19 mouse cellular contexts compared by ENCODE assay signal in the genomic region with DNA sequence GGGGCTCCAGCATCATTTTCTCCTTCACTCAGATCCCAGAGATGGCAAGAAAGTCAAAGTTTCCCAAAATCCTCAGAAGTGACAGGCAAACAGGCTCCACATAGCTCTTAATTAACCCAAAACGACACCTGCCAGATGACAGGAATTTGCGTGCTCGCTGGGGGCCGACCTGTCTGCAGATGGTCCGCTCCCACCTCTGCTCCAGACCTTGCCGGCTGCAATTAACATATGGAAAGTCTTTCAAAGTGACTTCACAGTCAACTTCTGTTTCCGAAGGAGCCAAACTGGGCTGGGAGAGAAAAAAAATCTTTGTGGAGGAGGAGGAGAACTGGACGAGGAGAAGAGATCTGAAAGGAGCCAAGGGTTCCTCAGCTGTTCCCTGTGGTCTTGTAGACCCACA.
"Had no signal": no experiment of that assay in that cellular context is flagged by ENCODE, and none has a peak within 500 bp of the region (broad histone marks: within the 10 kb centered on the region; RNA-seq: fewer than 3 reads in every experiment).

No protein-coding gene starts in this region.

- ATAC-seq: liver, postnatal 0 days; midbrain, embryonic 13.5 days; midbrain, embryonic 16.5 days had no signal

- H3K4me2 ChIP-seq: liver, embryonic 15.5 days; lung, embryonic 14.5 days; midbrain, embryonic 11.5 days; midbrain, embryonic 13.5 days; neural tube, embryonic 13.5 days; neural tube, embryonic 15.5 days; stomach, embryonic 15.5 days had no signal

- H3K27me3 ChIP-seq: midbrain, embryonic 13.5 days had no signal

- DNase-seq: liver, postnatal 0 days; lung, embryonic 14.5 days; lung, postnatal 14 days; lung, postnatal 36 days; right cerebral cortex, postnatal 14 days; thymus, adult 2 months; thymus, postnatal 25 days; thymus, postnatal 4 days had no signal

- H3K27ac ChIP-seq: liver, embryonic 15.5 days; macrophage; midbrain, embryonic 13.5 days; neural tube, embryonic 13.5 days; neural tube, embryonic 15.5 days; stomach, embryonic 15.5 days; stomach, postnatal 0 days had no signal

- H3K9ac ChIP-seq: liver, embryonic 15.5 days; liver, postnatal 0 days; lung, embryonic 14.5 days; midbrain, embryonic 13.5 days; neural tube, embryonic 13.5 days; neural tube, embryonic 15.5 days; stomach, embryonic 15.5 days had no signal

- H3K9me3 ChIP-seq: liver, embryonic 15.5 days; megakaryocyte, embryonic 14.5 days; midbrain, embryonic 13.5 days; neural tube, embryonic 13.5 days; neural tube, embryonic 15.5 days; stomach, embryonic 15.5 days had no signal

- H3K4me1 ChIP-seq: megakaryocyte, embryonic 14.5 days; midbrain, embryonic 13.5 days; neural tube, embryonic 13.5 days; neural tube, embryonic 15.5 days; stomach, embryonic 15.5 days had no signal

- H3K36me3 ChIP-seq: liver, embryonic 15.5 days; midbrain, embryonic 13.5 days; neural tube, embryonic 13.5 days; neural tube, embryonic 15.5 days; stomach, embryonic 15.5 days had no signal

- H3K4me3 ChIP-seq: liver, embryonic 15.5 days; megakaryocyte, embryonic 14.5 days; midbrain, embryonic 13.5 days; myocyte; neural tube, embryonic 13.5 days; neural tube, embryonic 15.5 days; stomach, embryonic 15.5 days had no signal
